Mouse (Mus musculus): ENCODE data around the gene Hoxc10. TPM values are rescaled to one million over a fixed set of nuclear protein-coding genes. Genes with fewer than 3 reads are reported as not detected.

Gene Hoxc10
- polyA plus RNA-seq, 1 experiment = 0.73 TPM

GRCm38 (mm10) chr15:102967511-102968397 lies 1.2 kb downstream of the Hoxc10 start:
- no peak for DNase-seq (ENCODE audit: low read depth)

- DNase-seq (ENCODE audit: low read depth) = no peak
Observed at GRCm38 (mm10) chr15:102969296-102969695, 2.7 kb downstream of the Hoxc10 start.

- DNase-seq (ENCODE audit: low read depth) = no peak
Observed at GRCm38 (mm10) chr15:102970740-102971139, 4.1 kb downstream of the Hoxc10 start.

GRCm38 (mm10) chr15:102972254-102972653 lies 5.7 kb downstream of the Hoxc10 start:
- DNase-seq (ENCODE audit: low read depth) = no peak

GRCm38 (mm10) chr15:102972753-102973152 lies 6.2 kb downstream of the Hoxc10 start:
- no peak for DNase-seq (ENCODE audit: low read depth)

- DNase-seq (ENCODE audit: low read depth) = no peak
Observed at GRCm38 (mm10) chr15:102975034-102975433, 8.4 kb downstream of the Hoxc10 start.

GRCm38 (mm10) chr15:102975688-102976111 lies 9.1 kb downstream of the Hoxc10 start:
- DNase-seq (ENCODE audit: low read depth) = no peak

GRCm38 (mm10) chr15:102976171-102976570 lies 9.6 kb downstream of the Hoxc10 start, which contains the start of gene Hoxc9:
TSS of gene Hoxc9 (plus strand) at chr15:102976439.
- DNase-seq (ENCODE audit: low read depth) = no peak

- no peak for DNase-seq (ENCODE audit: low read depth)
Observed at GRCm38 (mm10) chr15:102976631-102977422, 10.2 kb downstream of the Hoxc10 start.

- no peak for DNase-seq (ENCODE audit: low read depth)
Observed at GRCm38 (mm10) chr15:102977423-102977974, 10.9 kb downstream of the Hoxc10 start.

GRCm38 (mm10) chr15:102978615-102979515 lies 12.3 kb downstream of the Hoxc10 start:
- no peak for DNase-seq (ENCODE audit: low read depth)

- DNase-seq (ENCODE audit: low read depth) = no peak
Observed at GRCm38 (mm10) chr15:102979936-102980335, 13.3 kb downstream of the Hoxc10 start.

- DNase-seq (ENCODE audit: low read depth) = no peak
Observed at GRCm38 (mm10) chr15:102980352-102980751, 13.8 kb downstream of the Hoxc10 start.

- DNase-seq (ENCODE audit: low read depth) = no peak
Observed at GRCm38 (mm10) chr15:102980912-102981311, 14.3 kb downstream of the Hoxc10 start.

- DNase-seq (ENCODE audit: low read depth) = no peak
Observed at GRCm38 (mm10) chr15:102981379-102982288, 15.0 kb downstream of the Hoxc10 start.

GRCm38 (mm10) chr15:102983716-102984115 lies 17.1 kb downstream of the Hoxc10 start:
- no peak for DNase-seq (ENCODE audit: low read depth)

GRCm38 (mm10) chr15:102984521-102984920 lies 17.9 kb downstream of the Hoxc10 start:
- no peak for DNase-seq (ENCODE audit: low read depth)

- no peak for DNase-seq (ENCODE audit: low read depth)
Observed at GRCm38 (mm10) chr15:102984925-102985324, 18.3 kb downstream of the Hoxc10 start.

GRCm38 (mm10) chr15:102987124-102987833 lies 20.7 kb downstream of the Hoxc10 start:
- DNase-seq (ENCODE audit: low read depth) = no peak

Measured in gonadal fat pad, adult 2 months (tissue).